Mouse (Mus musculus) cortical plate, adult 2 months (tissue): ENCODE measurements at regions not wholly inside any gene's neighbourhood (a gene's known extent, or its start where the extent isn't known, plus 50 kb on each side); places are given as distances from the start of the nearest gene placed in this dataset.

ENCODE experiments used
- H3K27ac ChIP-seq: fragments of 200-500 bp; 2 replicates; pipeline ENCODE4 v1.5.1; 2012; ENCODE audit warnings: low read length, control low read depth, inconsistent platforms; ENCODE audit not compliant: insufficient read depth
- H3K4me1 ChIP-seq: fragments of 200-500 bp; 2 replicates; pipeline ENCODE4 v1.6.1; 2011; ENCODE audit warnings: low read length; ENCODE audit not compliant: control insufficient read depth, insufficient read depth
- H3K4me3 ChIP-seq: fragments of 200-500 bp; 2 replicates; pipeline ENCODE4 v1.5.1; 2011; ENCODE audit warnings: mild to moderate bottlenecking, low read length, control low read depth; ENCODE audit not compliant: insufficient read depth
- CTCF ChIP-seq: fragments of 200-500 bp; IDR thresholded peaks from 2 replicates; pipeline ENCODE4 v1.5.1; 2011; ENCODE audit warnings: mild to moderate bottlenecking, control low read depth, low read length; ENCODE audit not compliant: insufficient read depth; ENCODE audit errors: extremely low read depth
- POLR2A ChIP-seq: fragments of 200-500 bp; IDR thresholded peaks from 2 replicates; pipeline ENCODE4 v1.6.1; 2011; ENCODE audit warnings: mild to moderate bottlenecking, low read length, control low read depth; ENCODE audit not compliant: insufficient read depth; ENCODE audit errors: extremely low read depth

DNA sequence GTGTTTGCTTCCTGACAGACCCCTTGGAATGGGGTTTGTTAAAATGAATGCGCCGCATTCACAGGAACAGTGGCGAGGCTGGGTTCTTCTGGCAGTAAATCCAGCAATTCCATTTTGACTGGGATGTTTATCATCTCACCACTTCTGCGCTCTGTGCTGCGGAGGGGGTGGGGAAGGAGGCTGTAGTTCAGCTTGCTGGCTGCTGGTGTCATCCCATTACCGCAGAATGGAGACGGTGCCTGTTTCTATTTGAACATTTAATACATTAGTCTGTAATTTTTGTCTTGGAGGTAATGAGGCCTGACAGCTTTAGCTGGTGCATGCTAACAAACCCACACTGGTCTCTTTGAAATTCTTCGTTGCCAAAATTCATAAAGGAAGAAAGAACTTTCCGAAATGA, 475.1 kb downstream of the Otol1 start:
- TF ChIP-seq CTCF = peak; percentile 71
- TF ChIP-seq POLR2A = no peak
- Histone ChIP-seq H3K4me1 (no peaks in the 10 kb centered on the region; the same call in 1 of the 2 replicates), H3K27ac (no peak overlapping the region), H3K4me3 (no peak overlapping the region)

DNA sequence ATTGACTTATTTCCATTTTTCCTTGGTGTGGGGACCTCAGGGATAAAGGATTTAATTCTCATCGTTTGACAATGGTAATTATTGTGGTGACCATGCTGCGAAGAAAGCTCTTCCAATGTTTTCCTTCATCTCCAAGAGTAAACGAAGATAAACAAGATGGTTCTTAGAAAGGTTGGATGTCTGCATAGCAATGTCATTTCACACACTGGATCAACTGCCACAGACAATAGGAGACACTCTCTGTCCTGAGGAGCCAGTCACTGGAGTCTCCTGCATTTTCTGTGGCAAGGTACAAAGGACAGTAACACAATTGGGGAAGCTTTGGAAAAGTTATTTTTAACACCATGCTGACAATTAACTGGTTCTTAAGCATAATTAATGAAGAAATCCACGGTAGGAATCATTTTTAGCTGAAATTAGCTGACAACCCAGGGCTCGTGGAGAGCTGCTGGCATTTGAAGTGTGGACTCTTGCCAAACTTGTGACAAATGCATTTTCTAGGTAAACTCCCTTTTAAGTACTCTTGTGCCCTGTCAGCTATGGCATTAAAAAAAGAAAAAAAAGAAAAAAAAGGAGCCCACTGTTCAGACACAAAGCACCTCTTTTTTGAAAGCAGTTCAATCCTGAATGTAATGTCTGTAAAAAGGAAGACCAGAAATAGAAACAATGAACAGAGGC, 475.8 kb downstream of the Otol1 start:
- TF ChIP-seq CTCF = no peak
- TF ChIP-seq POLR2A = no peak
- Histone ChIP-seq H3K4me1 (no peaks in the 10 kb centered on the region; the same call in 1 of the 2 replicates), H3K27ac (no peak overlapping the region), H3K4me3 (no peak overlapping the region)

GRCm38 (mm10) chr3:70496431-70496830, 489.0 kb downstream of the Otol1 start:
- no peak overlapping the region for H3K4me3 ChIP-seq
- no peak for TF ChIP-seq POLR2A
- no peak for TF ChIP-seq CTCF
- no peak overlapping the region for H3K27ac ChIP-seq
- no peaks in the 10 kb centered on the region; the same call in 1 of the 2 replicates for H3K4me1 ChIP-seq

GRCm38 (mm10) chr3:70500245-70500858, 492.9 kb downstream of the Otol1 start:
- TF ChIP-seq POLR2A = no peak
- TF ChIP-seq CTCF = no peak
- H3K27ac ChIP-seq = no peak overlapping the region
- H3K4me3 ChIP-seq = no peak overlapping the region
- no peaks in the 10 kb centered on the region; the same call in 1 of the 2 replicates for H3K4me1 ChIP-seq

DNA sequence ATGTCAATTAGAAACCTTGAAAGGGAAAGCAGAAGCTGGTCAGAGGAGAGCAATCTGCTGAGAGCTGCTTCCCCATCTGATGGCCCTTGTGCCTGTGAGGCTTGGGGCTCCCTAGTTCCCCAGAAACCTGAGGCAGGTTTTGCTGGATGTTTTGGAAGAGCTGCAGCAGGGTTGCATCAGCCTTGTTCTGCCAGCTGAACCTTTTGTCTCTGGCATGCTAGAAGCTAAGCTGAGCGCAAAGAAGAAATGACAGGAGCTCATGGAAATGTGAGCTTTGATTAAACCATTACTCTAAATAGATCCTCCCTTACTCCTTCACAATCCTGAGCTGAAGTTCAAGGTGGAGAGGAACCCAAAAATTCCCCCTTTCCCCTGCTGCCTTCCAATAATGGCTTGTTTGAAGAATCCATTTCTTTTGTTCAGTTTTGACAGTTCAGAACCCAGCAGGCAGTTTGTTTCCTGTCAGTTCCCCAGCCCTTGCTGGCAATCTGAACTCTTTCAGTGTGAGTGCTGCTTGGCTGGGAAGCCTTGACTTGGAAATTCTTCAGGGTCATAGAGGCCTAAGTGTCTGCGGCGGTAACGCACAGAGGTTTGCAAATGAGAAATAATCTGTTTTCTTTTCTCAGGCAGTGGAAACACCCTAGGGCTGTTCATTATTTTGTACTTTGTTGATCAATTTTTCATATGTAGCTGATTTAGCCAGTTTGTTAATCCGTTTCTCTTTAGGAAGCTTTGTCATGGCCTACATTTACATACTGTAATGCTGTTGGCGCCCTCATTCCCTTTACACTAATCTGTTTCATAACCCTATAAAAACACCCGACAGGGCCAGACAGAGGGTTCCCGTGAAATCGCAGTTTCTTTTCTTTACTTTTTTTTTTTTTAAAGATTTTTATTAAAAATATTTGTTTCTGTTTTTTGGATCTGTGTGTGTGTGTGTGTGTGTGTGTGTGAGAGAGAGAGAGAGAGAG, 493.9 kb downstream of the Otol1 start:
- TF ChIP-seq CTCF = no peak
- TF ChIP-seq POLR2A = no peak
- Histone ChIP-seq H3K27ac (no peak overlapping the region), H3K4me1 (no peaks in the 10 kb centered on the region; the same call in 1 of the 2 replicates), H3K4me3 (no peak overlapping the region)

DNA sequence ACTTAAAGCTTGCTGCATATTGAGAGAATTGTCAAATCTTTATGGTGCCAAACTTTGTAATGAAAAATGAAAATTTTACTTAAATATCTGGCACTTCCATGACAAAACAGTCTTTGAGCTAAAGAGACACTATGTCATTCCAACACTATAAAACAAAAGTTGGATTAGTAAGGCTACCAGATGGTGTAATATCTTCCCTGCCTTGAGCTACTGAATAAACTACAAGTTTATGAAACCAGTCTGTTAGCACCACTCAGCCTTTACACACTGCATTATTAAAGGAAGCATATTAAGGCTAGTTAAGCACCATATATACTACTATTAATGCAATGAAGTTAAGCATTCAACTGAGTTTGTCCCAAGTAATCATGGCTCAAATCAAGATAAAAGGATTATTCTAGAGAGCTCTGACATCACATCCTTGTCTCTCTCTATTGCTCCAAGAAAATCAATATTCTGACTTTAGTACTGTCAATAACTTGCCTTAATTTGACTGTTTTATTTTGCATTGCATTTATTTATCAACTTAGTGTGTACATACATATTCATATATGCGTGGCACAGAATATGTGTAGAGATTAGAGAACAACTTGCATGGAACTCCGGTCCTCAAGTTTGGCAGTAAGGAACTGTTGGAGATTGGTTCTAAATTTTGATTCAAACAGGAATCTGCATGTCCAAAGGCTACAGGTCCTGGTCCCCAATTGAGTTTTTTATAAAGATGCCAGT, 526.3 kb downstream of the Otol1 start:
- TF ChIP-seq CTCF (no peak), POLR2A (no peak)
- H3K4me1 ChIP-seq = no peaks in the 10 kb centered on the region

GRCm38 (mm10) chr3:70535084-70535483, 527.7 kb downstream of the Otol1 start:
- Histone ChIP-seq H3K4me1 (no peaks in the 10 kb centered on the region), H3K27ac (no peak overlapping the region), H3K4me3 (no peak overlapping the region)
- TF ChIP-seq CTCF (no peak), POLR2A (no peak)

More for the DNA sequence above, 526.3 kb downstream of the Otol1 start:
- no peak overlapping the region for H3K4me3 ChIP-seq
- H3K27ac ChIP-seq = no peak overlapping the region

- Histone ChIP-seq H3K4me1 (no peaks in the 10 kb centered on the region), H3K4me3 (no peak overlapping the region), H3K27ac (no peak overlapping the region)
- no peak for TF ChIP-seq CTCF
- no peak for TF ChIP-seq POLR2A
Observed at GRCm38 (mm10) chr3:70543911-70544310, 536.5 kb downstream of the Otol1 start.

- H3K4me3 ChIP-seq = no peak overlapping the region
- TF ChIP-seq POLR2A (no peak), CTCF (no peak)
- no peak overlapping the region for H3K27ac ChIP-seq
- no peaks in the 10 kb centered on the region for H3K4me1 ChIP-seq
Observed at GRCm38 (mm10) chr3:70557821-70558220, 550.4 kb downstream of the Otol1 start.
